Mouse (Mus musculus) embryo, embryonic 9.5 days (tissue): Measurements from ENCODE around the gene Ifitm5.

Experiments
- DNase-seq: peaks from one replicate; pipeline ENCODE4 v3.0.0-alpha.2; 2017; ENCODE audit errors: extremely low spot score

The Ifitm5 gene

GRCm38 (mm10) chr7:140902036-140902875, 47.8 kb downstream of the Ifitm5 start:
- no peak for DNase-seq

GRCm38 (mm10) chr7:140900220-140900619, 49.9 kb downstream of the Ifitm5 start, which contains the start of gene Cox8b:
Gene Cox8b (minus strand): TSS chr7:140900446.
- DNase-seq, result no peak

- DNase-seq, result no peak
These were observed 51.0 kb downstream of the Ifitm5 start for GRCm38 (mm10) chr7:140899121-140899520.
